Mouse (Mus musculus) lung, embryonic 14.5 days (tissue): ENCODE measurements around the gene Slc4a7. TPM values are rescaled to one million over a fixed set of nuclear protein-coding genes. Genes with fewer than 3 reads are reported as not detected.

Source experiments
- ATAC-seq: fragments of 200-750 bp; cut with Nextera tagmentation; 2 replicates; pipeline ENCODE4 v1.8.0; 2017; ENCODE audit warnings: mild to moderate bottlenecking, moderate TSS enrichment, moderate library complexity; ENCODE audit not compliant: insufficient read depth
- DNase-seq: peaks from one replicate; pipeline ENCODE4 v3.0.0-alpha.2; 2015
- H3K27ac ChIP-seq: fragments of 300-500 bp; sonication (generic); 2 replicates; pipeline ENCODE4 v1.5.1; 2014; ENCODE audit warnings: low read depth, mild to moderate bottlenecking, moderate library complexity
- H3K27me3 ChIP-seq: fragments of 300-500 bp; sonication (generic); 2 replicates; pipeline ENCODE4 v1.6.1; 2014; ENCODE audit warnings: low read length, control low read depth; ENCODE audit not compliant: insufficient read depth
- H3K36me3 ChIP-seq: fragments of 300-500 bp; sonication (generic); 2 replicates; pipeline ENCODE4 v1.6.1; 2014; ENCODE audit warnings: control low read depth; ENCODE audit not compliant: insufficient read depth
- H3K4me1 ChIP-seq: fragments of 300-500 bp; sonication (generic); 2 replicates; pipeline ENCODE4 v1.6.1; 2014; ENCODE audit warnings: antibody characterized with exemption, control low read depth; ENCODE audit not compliant: insufficient read depth
- H3K4me2 ChIP-seq: fragments of 300-500 bp; sonication (generic); 2 replicates; pipeline ENCODE4 v1.6.1; 2014; ENCODE audit warnings: mild to moderate bottlenecking
- H3K4me3 ChIP-seq: fragments of 300-500 bp; sonication (generic); 2 replicates; pipeline ENCODE4 v1.5.1; 2014; ENCODE audit warnings: low read depth, low read length
- H3K9ac ChIP-seq: fragments of 300-500 bp; sonication (generic); 2 replicates; pipeline ENCODE4 v1.6.1; 2014
- H3K9me3 ChIP-seq: fragments of 300-500 bp; sonication (generic); 2 replicates; pipeline ENCODE4 v1.6.1; 2016; ENCODE audit warnings: low read depth, low read length, control low read depth
- CTCF ChIP-seq: IDR thresholded peaks from 2 replicates; pipeline ENCODE4 v1.5.1; 2016; ENCODE audit warnings: antibody characterized with exemption, low read depth
- WGBS: fragments of 180-500 bp; shearing (Covaris S2); extraction: QIAGEN DNeasy Blood & Tissue Kit; methylation state at CpG from one replicate; pipeline ENCODE4 v1.1.7; 2014; 5-methylcytosine and 5-hydroxymethylcytosine counted together
- polyA plus RNA-seq: library from polyadenylated mRNA; unstranded; fragments of >200 nt; fragmentation: Nextera tagmentation; extraction: Ambion mirVana; gene quantifications from 2 replicates; pipeline ENCODE4 v1.2.1, GENCODE M21; 2014

Gene Slc4a7
- polyA plus RNA-seq: 16.3 and 18.0 TPM in 2 replicates

DNA sequence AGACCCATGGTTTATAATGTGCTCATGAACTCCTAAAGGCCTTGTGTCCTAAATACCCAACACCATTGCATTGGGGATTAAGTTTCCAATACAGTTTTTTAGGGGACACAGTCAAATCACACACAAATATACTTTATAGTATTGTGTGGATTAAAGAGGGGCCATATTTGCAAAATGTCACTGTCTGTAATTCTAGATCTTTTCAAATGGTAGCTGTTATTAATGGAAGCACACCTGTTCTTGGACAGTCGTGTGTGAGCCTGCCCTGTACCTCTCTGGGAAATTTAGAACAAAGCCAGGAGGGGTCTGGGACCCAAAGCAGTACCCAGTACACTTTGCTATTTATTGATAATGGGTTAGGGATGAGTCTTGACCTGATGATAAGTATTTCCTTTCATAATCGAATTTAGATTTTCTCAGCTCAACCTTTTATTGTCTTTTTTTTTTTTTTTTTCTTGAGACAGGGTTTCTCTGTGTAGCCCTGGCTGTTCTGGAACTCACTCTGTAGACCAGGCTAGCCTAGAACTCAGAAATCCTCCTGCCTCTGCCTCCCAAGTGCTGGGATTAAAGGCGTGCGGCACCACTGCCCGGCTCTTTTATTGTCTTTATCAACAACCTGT, at the start of gene Slc4a7:
Gene Slc4a7 (plus strand): TSS at position 570 of the 620 bp plus-strand sequence.
- Histone ChIP-seq H3K27me3 (no peaks in the 10 kb centered on the region), H3K36me3 (no peaks in the 10 kb centered on the region), H3K9me3 (no peaks in the 10 kb centered on the region), H3K4me2 (peak within 1 kb of the TSS; percentile 62), H3K27ac (peak within 1 kb of the TSS; percentile 96), H3K4me3 (peak within 1 kb of the TSS; percentile 83), H3K4me1 (peaks cover 3% of the 10 kb centered on the region; the same call in 1 of the 2 replicates), H3K9ac (peak within 1 kb of the TSS; percentile 93)
- DNase-seq (no peak), ATAC-seq (no peak; the same call in 1 of the 2 replicates)
- TF ChIP-seq CTCF: no peak
- 74% methylated on average over 5 of the region's 5 CpGs for WGBS

DNA sequence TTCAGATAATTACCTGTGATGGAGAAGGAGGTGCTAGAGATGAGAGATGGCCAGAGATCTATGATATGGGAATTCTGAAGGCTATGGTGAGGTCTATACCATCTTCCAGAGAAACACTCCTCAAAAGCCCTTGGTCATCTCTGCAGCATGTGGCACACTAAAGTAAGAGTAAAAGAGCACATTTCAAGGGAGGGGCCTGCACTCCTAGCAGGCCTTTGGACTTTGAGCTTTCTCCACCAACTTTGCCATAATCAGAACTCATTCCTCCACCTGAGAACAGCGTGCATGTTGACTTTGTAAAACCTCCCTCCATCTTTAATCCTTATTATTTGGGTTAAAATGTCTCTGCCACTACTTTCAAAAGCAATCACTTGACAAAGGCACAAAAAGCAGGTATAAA, 31.5 kb upstream of the Slc4a7 start:
- H3K36me3 ChIP-seq: no peaks in the 10 kb centered on the region
- H3K9ac ChIP-seq: no peak overlapping the region
- H3K4me1 ChIP-seq: no peaks in the 10 kb centered on the region
- TF ChIP-seq CTCF: no peak
- no peak overlapping the region for H3K4me3 ChIP-seq
- H3K27ac ChIP-seq: no peak overlapping the region
- DNase-seq (no peak), ATAC-seq (no peak)
- 74% methylated on average over 1 of the region's 1 CpGs for WGBS
- no peaks in the 10 kb centered on the region for H3K9me3 ChIP-seq
- H3K4me2 ChIP-seq: no peak overlapping the region
- H3K27me3 ChIP-seq: no peaks in the 10 kb centered on the region

DNA sequence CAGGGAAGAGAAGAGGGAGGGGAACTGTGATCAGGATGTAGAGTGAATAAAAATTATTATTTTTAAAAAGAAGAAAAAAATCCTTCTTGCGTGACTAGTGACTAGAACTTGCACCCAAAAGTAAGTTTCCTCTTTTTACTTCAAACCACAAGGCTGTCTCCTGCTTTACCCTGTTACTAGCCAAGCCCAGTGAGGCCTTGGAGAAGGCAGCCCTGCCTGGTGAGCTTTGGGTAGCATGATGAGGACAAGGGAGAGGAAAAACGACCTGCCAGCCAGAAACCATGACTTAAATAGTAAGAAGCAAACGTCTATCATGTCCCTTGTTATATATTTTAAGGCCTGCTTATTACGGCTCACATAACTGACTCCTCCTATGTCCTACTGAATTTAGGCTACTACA, 20.5 kb upstream of the Slc4a7 start:
- no peaks in the 10 kb centered on the region for H3K36me3 ChIP-seq
- no peak for TF ChIP-seq CTCF
- H3K27ac ChIP-seq: no peak overlapping the region
- H3K4me2 ChIP-seq: no peak overlapping the region
- no peak overlapping the region for H3K9ac ChIP-seq
- ATAC-seq: no peak
- H3K4me1 ChIP-seq: no peaks in the 10 kb centered on the region
- H3K9me3 ChIP-seq: no peaks in the 10 kb centered on the region
- WGBS: 61% methylated on average over 4 of the region's 4 CpGs
- H3K4me3 ChIP-seq: no peak overlapping the region
- no peaks in the 10 kb centered on the region for H3K27me3 ChIP-seq
- no peak for DNase-seq

DNA sequence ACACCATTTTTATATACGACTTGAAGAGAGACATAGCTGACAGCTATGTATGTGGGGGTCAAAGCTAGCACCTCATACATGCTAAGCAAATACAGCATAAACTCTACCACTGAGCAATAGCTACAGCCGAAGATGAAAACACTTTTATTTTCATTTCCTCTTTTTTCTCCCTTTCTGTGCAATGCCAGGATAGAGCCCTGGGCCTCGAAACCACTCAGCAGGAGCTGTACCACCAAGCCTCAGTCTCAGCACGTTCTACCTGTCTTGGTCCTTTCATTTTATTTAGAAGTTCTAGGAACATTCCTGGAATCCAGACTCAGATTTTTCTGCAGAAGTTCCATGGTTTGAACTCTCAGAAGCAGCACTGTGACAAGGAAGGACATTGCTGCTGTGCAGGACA, 17.3 kb upstream of the Slc4a7 start:
- no peaks in the 10 kb centered on the region for H3K4me1 ChIP-seq
- no peak overlapping the region for H3K4me3 ChIP-seq
- 59% methylated on average over 4 of the region's 4 CpGs for WGBS
- DNase-seq: no peak
- no peak overlapping the region for H3K27ac ChIP-seq
- H3K36me3 ChIP-seq: no peaks in the 10 kb centered on the region
- H3K9ac ChIP-seq: no peak overlapping the region
- H3K4me2 ChIP-seq: no peak overlapping the region
- H3K9me3 ChIP-seq: no peaks in the 10 kb centered on the region
- no peaks in the 10 kb centered on the region for H3K27me3 ChIP-seq
- no peak for ATAC-seq
- no peak for TF ChIP-seq CTCF

DNA sequence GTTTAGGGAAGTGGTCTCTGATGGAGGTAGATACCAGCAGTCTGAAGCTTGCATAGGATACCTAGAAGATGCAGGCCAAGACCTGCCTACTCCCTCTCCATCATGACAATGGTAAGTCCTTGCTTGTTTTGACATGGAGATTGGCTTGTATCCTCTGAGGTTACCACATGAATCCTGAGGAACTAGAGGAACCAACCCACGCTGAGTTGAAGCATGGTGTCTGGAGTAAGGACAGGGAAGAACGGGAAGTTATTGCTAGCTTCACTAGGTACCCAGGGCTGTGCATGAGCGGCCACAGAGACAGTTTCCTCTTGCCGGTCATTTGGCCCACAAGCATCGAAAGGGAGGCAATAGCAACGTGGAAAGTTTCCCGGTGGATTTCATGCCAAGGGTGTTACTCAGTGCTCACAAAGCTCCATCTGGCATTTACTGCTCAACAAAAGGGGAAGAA, 16.0 kb upstream of the Slc4a7 start:
- 55% methylated on average over 7 of the region's 7 CpGs for WGBS
- H3K4me1 ChIP-seq: no peaks in the 10 kb centered on the region
- no peaks in the 10 kb centered on the region for H3K36me3 ChIP-seq
- no peaks in the 10 kb centered on the region for H3K9me3 ChIP-seq
- no peak overlapping the region for H3K27ac ChIP-seq
- no peak for DNase-seq
- no peak overlapping the region for H3K4me3 ChIP-seq
- no peak overlapping the region for H3K9ac ChIP-seq
- no peak for ATAC-seq
- H3K27me3 ChIP-seq: no peaks in the 10 kb centered on the region
- no peak overlapping the region for H3K4me2 ChIP-seq
- no peak for TF ChIP-seq CTCF

DNA sequence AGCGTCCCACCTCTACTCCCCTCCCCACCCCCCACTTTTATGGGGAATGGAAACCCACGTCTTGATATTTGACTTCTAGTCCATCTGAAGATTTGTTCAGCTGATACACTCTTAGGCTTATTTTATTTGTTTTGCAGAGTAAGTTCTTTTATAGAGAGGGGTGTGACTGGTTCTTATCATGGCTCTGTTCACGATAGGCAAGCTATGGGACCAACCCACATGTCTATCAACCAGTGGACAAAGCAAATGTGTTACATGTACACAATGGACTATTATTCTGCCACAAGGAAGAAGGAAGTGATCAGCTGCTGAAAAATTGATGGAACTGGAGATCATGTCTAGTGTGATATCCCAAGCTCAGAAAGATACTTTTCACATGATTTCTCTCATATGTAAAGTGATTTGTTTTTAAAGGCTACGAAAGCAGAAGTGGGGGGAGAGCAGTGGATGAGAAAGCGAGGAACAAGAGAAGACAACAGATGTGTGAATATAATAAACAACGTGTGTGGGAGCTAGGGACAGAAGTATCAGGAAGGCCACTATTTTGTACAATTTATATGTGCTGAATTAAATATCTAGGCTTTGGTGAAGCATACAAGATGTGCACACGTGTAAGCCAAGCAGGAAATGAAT, 14.7 kb upstream of the Slc4a7 start:
- H3K4me1 ChIP-seq: no peaks in the 10 kb centered on the region
- H3K27me3 ChIP-seq: no peaks in the 10 kb centered on the region
- no peaks in the 10 kb centered on the region for H3K9me3 ChIP-seq
- H3K4me2 ChIP-seq: no peak overlapping the region
- no peak overlapping the region for H3K27ac ChIP-seq
- DNase-seq: no peak
- no peak for TF ChIP-seq CTCF
- no peaks in the 10 kb centered on the region for H3K36me3 ChIP-seq
- H3K4me3 ChIP-seq: no peak overlapping the region
- 59% methylated on average over 7 of the region's 7 CpGs for WGBS
- no peak overlapping the region for H3K9ac ChIP-seq
- ATAC-seq: no peak
